Mouse (Mus musculus) adrenal gland, postnatal 25 days (tissue): ENCODE measurements around the gene Kcnj16. TPM values are rescaled to one million over a fixed set of nuclear protein-coding genes. Genes with fewer than 3 reads are reported as not detected.
A peak's percentile ranks its signal among the peaks of the same experiment; 100 is the strongest.

Experiments
- DNase-seq: peaks from one replicate; pipeline ENCODE4 v3.0.0; 2021; ENCODE audit warnings: mixed read lengths
- long read RNA-seq: library from polyadenylated mRNA; stranded (forward); transcript quantifications from one replicate; pipeline ENCODE4 v2.0.0, GENCODE M21; 2021
- total RNA-seq: library from RNA; stranded (reverse); gene quantifications from 2 replicates; pipeline ENCODE4 v1.2.3, GENCODE M21; 2021

The Kcnj16 gene
- total RNA-seq, result not detected in 2 replicates
- long read RNA-seq, partial matches to known transcripts, result 0 of 1 reads
- long read RNA-seq, other reads (novel, unspliced or antisense), result 1 of 1 reads

DNA sequence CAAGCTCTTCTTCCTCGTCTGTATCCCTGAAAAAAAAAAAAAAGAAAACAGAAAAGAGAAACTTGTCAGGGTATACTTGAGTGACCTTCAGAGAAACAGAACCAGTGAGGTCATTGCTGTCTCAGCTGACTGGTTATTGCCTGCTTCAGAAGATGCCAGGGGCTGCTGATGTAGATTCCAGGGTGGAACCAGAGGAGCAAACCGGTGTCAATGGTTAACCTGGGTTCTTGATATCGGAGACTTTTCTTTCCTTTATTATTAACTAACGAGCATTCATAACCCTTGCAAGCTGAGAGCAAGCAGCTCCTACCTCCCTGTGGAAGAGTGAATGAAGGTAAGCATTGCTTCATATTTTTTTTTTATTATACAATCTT, at the start of gene Kcnj16:
Gene Kcnj16, plus strand, starts transcription at position 272 of the 374 bp plus-strand sequence.
- no peak for DNase-seq

DNA sequence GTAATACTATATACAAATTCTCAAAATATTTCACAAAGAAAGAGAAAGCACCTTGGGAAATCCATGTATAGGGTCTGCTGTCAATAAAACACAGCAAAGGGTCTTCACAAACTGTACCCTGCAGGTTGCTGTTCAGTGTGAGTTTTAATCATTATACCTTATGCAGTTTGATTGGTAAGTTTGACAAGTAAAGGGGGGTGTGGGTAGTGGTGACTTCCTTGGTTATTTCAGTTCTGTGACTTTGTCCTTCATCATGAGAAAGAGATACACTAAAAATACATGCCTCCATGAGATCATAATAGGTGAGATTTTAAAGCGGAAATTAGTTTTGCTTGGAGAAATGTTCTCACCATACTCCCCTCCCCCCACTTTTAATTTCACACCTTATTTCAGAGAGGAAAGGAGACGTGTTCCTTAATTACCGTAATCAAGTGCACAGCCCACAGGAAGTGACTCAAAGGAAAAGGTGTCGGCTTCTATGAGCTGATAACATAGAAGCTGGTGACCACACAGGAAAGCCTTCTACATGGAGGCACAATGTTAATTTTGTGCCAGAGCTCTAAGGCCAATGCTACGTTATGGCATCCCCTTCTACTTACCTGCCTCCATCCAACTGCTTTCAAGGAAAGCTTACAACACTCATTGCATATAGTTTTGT, 48.9 kb upstream of the Kcnj16 start:
- no peak for DNase-seq

DNA sequence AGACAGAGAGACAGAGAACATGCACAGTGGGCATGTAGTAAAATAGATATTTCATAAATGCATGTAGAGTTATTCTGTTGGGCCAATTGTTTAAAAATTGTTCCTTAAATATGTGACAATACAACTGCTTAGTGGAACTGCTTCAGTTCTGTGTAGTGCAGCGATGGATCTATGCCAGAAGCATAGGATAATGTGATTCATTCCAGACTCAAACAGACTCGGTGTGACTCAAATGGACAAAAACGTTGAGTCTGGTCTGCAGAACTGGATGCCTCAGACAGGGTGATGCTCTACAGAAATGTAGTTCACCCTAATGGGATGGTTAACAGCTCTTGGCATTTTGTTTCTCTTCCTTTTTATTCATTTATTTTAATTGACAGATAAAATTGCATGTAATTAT, 32.1 kb upstream of the Kcnj16 start:
- DNase-seq, result no peak

DNA sequence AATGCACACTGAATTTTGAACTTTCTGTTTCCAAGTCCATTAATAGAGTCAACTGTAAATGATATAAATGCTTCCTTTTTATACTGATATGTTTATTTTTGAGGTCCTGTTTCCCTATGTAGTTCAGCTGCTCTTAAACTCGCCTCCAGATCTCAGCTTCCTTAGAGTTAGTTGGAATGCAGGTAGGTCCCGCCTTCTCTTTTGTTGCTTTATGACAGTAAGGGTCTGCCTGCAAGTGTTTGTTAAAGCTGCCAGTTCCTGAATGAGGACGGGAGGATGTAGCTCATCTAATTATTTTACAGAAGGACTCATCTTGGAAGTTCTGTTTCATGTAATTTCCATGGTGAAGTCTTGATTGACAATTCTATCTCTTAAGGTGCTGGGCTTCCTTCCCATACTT, 25.6 kb upstream of the Kcnj16 start:
- no peak for DNase-seq

DNA sequence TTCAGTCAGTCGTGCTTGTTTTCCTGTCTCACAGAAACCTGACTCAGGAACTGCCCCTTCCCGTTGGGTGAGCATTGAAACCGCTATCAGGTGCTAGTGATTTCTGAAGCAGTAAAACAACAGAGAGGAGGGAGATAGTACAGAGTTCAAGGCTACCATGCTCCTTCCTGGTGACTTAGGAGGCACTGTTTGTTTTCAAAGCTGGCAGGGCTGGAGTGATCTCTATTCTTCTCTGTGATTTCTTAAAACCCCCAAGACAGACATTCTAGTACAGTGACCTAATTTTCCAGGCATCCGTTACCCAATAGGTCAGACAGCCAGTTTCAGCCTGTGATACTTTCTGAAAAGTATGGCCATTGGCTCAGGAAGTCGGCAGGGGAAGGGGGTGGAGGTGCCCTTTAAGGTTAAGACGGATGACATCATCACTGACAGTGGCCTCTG, 25.1 kb upstream of the Kcnj16 start:
- DNase-seq, result peak; percentile 8

DNA sequence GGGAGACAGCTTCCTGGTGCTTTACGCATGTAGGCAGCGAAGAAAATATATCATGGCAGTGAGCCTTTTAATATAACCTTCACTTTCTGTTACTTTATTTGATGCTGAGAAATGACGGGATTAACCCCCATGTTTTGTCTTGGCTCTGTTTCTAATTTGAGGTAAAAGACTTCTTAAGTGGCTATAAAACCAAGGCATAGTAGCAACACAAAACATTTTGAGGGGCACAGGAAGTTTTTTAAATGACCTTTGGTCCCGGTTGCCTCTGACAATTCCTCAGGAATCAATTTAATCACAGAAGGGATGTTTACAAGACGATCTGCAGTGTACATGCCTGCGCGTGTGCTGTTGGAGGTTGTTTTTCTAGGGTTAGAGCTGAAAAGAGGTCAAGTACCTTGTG, 11.2 kb upstream of the Kcnj16 start:
- DNase-seq, result no peak

DNA sequence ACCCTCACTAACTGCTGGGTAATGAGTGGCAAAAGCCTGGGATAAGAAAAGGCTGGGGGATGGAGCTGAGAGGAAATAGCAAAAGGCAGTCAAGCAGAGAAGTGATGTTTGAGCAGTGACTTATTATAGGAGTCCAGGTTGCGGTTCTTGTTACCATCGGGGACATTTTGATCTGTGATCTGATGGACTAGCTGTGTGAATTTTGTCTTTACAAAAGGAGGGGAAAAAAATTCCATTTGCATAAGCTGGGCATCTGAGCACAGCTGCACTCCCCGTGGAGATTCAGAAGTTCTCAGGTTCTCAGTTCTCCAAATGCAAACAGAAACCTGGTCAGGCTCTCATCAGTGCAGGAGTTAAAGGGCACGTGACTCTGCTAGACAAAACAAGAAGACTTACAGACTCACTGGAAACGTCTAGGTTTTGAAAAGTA, 6.2 kb upstream of the Kcnj16 start:
- no peak for DNase-seq

DNA sequence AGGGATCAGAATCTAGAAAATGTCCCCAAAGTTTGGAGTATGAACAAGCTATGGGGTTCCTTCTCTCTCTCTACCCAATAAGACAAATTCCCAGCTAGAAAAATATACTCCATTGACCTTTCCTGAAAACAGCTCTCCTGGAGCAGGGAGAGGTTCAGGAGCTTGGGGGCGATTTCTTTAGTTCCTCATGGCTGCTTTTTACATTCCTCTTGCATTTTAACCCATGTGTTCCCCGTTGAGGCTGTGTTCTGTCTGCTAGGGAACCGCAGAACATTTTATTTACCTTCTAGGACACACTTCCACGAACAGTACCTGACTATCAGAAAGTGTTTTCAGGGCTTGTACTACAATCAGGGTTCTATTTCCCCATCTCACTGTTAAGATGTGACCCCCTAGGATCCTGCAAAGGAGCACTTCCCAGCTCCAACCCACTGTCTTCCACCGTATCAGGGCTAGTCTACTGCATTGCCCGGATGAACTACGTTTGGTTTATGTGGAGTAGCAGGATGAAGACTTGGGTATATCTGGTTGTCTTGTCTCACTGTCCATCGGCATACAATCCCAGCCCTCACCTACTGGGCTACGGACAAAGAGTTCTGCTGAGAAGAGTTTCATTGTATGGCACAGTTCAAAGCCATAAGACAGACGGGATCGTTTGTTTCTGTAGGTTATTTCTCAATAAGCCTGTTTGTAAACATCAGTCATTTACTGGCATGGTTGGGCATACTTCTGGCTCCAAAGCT, 643 bp upstream of the Kcnj16 start:
- DNase-seq, result no peak

DNA sequence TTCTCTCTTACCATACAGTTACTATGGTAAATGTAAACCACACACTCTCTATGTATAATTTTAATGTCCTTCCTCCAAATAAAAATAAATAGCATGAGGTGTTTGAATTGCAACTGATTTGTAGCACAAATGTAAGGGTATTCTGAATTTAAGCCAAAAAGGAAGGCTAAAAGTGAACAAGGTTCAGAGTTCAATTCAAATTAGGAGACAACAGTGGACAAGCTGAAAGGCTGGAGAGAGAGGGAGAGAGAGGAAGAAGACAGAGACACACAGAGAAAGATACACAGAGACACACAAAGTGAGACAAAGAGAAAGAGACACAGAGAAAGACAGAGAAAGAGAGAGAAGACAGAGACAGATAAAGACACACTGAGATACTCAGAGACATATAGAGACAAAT, 1.1 kb downstream of the Kcnj16 start:
- no peak for DNase-seq

DNA sequence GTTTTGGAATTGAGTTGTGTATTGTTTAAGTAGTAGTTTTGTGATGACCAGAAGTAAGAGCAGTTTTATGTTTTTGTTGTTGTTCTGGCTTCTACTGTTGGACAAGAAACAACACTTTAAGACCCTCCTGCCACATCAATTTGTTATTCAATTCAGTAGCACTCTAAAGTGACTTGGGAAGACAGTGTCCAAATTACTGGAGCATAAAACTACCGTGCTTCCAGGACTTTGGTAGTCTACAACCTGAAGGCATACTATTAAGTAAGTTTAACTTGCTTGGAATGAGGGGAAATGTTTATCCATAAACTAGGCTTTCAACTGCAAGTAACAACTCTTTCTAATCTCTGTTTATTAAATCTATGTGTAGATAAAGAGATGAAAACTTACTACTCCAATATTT, 17.7 kb downstream of the Kcnj16 start:
- no peak for DNase-seq

DNA sequence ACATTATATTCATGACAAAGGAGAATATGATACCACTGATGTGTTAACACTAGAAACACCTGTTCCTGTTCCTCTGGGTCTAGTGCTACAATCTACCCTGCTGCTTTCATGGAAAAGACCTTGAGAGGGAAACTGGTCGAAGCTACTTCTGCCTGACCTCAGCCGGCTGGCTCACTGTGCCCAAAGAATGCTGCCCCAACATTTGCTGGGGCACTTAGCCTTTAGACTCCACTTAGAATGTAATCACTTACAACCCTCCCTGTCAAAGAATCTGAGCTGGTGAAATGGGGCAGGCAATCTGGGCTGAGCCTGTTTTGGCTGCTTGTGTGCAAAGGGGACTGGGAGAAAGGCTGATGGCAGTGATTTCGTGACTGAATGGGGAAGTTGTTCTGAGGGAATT, 18.1 kb downstream of the Kcnj16 start:
- no peak for DNase-seq

DNA sequence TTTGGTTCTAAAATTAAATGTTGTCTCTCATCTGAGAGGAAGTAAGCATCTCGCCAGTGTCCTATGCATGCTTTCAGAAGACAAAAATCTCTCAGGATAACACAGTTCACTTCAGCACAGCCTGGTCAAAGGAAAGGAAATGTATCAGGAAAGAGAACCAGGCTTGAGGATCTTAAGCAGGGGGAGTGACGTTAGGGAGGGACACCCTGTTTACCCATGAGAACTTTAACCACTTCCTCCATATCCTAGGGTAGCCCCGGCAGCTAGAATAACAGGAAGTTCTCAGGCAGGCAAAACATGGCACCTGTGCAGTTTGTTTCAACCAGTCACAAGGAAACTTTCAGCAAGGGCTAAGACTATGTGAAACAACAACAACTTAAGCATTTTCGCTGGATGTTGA, 25.8 kb downstream of the Kcnj16 start:
- DNase-seq, result no peak

DNA sequence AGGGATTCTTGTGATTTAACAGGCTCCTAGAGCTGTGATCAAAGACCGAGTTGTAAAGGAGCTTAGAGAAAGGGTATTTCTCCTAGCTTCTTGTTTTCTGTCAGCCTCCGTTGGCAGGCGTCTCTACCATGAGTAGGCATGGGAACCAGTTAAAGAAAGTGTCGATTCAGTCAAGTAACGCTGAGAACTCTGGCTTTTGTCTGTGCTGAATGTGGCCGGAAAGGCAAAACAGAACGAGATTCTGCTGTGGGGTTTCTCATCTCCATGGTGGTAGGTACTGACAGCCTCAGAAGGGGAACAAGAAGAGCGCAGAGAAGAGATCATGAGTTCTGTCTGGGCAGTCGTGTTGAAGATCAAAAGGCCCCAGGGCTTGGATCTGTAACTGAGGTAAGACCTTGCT, 29.4 kb downstream of the Kcnj16 start:
- no peak for DNase-seq

DNA sequence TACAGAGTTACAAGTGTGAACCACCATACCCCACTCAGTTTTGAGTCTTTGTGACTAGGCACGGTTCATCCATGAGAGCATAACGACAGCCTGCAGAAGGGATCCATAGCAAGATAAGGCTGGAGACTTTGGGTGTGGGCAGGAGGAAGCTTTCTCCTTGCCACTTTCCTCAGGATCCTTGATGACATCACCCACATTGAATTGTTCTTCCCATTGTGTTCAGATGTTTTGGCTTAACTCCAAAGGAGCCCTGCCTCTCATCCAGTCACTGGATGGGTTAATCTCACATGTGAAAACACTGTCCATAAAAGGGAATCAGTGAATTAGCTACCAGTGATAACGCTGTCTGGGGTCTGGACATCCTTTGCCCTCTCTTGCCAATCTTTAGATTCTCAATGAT, 37.3 kb downstream of the Kcnj16 start:
- DNase-seq, result no peak

DNA sequence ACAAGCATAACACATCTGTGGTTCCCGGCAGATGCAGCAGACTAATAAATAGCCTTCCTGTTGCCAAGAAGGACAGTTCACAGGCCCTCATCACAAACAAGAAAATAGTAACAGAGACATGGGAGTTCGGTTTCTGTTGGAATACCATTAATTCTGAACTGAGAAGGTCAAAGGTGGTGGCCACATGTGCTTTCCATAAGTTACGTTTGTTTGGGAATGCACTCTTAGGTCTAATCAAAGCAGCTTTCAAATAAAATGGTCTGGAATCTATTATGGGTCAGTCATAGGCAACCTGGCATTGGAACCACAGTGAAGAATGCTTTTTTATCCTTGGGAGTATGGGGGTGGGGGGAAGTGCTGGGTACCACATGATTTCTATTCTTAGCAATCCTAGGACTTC, 41.6 kb downstream of the Kcnj16 start:
- DNase-seq, result no peak

DNA sequence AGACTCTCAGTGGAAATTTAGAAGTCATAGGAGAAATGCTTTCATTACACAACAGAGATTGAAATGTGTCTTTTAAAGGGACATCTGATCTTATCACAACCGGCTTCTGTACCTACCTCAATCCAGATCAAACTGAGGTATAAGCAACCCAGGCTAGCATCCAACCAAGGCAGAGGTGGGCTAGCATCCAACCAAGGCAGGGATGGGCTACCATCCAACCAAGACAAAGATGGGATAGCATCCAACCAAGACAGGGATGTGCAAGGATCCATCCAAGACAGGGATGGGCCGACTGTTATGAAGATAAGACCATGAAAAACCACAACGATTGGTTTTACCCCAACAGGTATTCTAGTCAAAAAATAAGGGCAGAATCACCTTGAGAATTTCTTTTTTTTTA, 48.4 kb downstream of the Kcnj16 start:
- no peak for DNase-seq

DNA sequence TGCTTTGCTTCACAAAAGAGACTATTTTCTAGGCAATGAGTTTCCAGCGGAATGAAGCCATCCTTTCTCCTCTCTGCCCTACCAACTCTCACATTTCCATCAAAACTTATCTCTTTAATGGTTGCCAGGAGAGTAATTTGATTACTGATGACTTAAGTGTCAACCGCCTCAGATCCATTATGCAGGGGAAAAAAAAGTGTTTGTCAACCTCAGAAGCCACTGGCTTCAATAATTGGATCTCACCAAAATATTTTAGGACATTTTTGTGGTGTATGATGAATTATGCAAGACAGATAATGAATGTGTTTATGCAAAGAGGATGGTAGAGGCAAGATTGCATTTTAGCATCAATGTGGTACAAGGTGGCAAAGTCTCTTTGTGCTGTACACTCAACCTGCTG, 52.4 kb downstream of the Kcnj16 start:
- no peak for DNase-seq

DNA sequence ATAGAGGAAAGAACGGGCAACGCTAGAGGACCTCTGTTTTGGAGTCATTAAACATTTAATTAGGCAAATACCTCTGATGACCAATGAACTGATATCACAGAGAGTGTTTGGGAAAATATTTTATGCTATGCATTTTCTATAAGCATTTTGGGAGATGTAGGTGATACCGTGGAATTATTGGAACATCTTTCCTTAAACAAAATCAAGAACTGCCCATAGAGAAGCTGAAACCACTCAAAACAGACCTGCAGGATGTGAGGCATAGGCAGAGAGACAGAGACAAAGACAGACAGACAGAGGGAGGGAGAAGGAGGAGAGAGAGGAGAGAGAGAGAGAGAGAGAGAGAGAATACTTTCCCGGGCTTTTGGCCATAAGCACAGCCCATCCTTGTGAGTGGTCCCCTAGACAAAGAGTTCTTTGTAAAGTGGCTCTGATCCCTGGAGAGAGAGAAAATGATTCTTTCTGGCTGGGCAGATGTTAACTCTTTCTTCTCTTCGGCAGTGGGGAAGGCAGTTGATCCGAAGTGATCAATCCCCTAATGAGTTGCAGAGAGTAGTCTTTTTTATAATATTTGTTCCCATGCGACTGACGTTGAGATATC, 54.9 kb downstream of the Kcnj16 start:
- no peak for DNase-seq

DNA sequence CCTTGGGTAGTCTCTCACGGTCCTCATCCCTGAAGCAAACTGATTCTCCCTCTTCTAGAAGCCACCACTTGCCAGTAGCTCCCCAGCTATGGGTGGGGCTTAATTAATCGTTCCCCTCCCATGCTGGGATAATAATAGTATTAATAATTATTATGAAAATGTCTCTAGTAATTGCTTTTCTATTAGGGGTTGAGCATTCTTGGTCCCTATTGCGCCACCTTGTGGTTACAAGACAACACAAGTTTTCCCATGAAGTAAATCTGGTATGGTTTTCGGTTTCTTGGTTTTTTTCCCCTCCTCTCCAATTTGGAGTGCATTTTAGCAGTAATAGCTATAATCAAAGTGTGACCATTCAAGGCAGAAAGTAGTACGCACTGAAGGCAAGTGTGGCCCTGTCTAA, 74.3 kb downstream of the Kcnj16 start:
- peak; percentile 30 for DNase-seq

DNA sequence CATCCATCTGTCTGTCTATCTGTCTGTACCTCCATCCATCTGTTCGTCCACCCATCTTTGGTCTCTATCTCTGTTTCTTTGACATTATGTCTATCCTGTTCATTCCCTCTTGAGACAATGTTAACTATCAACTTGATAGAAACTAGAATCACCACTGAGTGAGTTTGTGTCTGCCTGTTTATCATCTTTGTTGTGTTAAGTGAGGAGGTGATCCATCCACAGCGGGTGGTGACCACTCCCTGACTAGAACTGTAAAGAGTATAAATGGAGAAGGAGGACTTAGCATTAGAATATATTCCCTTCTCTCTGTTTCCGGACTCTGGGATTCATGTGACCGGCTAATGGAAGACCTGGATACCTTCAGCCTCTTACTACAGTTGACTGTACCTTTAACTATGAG, 75.5 kb downstream of the Kcnj16 start:
- DNase-seq, result no peak

DNA sequence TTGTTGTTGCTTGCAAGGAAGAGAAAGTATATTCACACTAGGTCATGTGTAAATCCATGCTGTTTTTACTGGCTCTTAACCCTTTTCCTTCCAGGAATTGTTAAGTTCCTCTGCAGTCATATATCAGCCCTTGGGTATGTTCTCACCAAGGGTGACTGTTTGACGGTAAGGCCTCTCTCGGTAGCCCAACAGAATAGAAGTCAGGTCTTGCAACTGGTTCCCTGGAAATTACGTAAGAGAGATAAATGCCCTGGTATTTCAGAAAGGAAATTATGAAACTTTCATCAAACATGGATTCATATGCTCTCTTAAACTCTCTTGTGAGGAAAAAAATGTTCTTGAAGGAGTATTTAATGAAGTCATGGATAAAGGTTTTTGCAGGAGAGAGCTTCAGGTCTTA, 86.4 kb downstream of the Kcnj16 start:
- DNase-seq, result no peak

DNA sequence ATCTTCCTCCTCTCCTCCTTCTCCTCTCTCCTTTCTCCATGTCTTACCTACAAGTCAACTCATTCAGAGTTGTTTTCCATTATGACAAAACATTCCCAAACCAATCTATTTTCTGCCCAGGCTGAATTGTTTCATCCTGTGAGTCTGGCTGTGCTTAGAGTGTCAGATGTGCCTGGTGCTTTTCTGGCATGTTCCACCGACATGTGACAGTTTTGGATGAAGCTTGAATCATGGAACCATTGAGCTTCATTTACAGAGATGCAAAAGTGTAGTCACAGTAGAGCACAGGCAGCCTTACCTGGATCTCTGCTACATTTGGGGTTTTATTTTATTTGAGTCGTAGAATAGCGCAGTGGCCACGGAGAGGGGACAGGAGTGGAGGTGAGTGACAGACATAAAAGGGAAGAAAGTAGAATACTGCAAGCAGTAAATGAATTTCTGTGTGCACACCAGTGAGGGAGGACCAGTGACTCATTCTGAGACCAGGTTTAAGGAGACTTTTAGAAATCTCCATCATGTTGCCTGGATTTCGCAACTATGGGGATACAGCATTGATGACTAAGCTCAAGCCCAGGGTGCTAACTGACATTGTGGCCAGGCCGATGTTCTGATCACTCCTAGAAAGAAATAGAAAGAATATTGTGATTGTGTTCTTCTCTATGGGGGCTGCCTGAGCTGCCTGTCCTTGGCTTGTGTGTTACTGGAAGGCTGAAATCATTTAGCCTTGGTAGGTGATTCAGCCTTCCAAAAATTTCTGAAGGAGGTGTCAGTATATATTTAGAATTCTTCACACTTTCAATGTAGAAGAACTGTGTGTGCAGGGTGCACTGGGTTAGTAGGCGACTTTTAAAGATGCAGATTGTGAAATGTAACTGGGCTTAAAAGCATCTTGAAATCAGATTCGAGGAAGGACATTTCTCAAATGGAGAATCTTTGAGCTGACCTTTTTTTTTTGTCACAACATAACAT, 87.3 kb downstream of the Kcnj16 start:
- DNase-seq, result no peak
